Mouse (Mus musculus) hindbrain, embryonic 12.5 days (tissue): ENCODE measurements around the gene Smg6. TPM values are rescaled to one million over a fixed set of nuclear protein-coding genes. Genes with fewer than 3 reads are reported as not detected.

Experiments
- ATAC-seq: fragments of 200-750 bp; cut with Nextera tagmentation; 2 replicates; pipeline ENCODE4 v1.8.0; 2017; ENCODE audit warnings: moderate TSS enrichment; ENCODE audit not compliant: low FRiP score
- H3K27ac ChIP-seq: fragments of 300-500 bp; sonication (generic); 2 replicates; pipeline ENCODE4 v1.5.1; 2016; ENCODE audit warnings: mild to moderate bottlenecking
- H3K27me3 ChIP-seq: fragments of 300-500 bp; sonication (generic); 2 replicates; pipeline ENCODE4 v1.6.1; 2016; ENCODE audit warnings: mild to moderate bottlenecking
- H3K36me3 ChIP-seq: fragments of 300-500 bp; sonication (generic); 2 replicates; pipeline ENCODE4 v1.6.1; 2016; ENCODE audit warnings: mild to moderate bottlenecking
- H3K4me1 ChIP-seq: fragments of 300-500 bp; sonication (generic); 2 replicates; pipeline ENCODE4 v1.6.1; 2016
- H3K4me2 ChIP-seq: fragments of 300-500 bp; sonication (generic); replicated peaks from 2 replicates; pipeline ENCODE4 v1.6.1; 2016; ENCODE audit warnings: mild to moderate bottlenecking
- H3K4me3 ChIP-seq: fragments of 300-500 bp; sonication (generic); 2 replicates; pipeline ENCODE4 v1.5.1; 2016; ENCODE audit warnings: mild to moderate bottlenecking
- H3K9ac ChIP-seq: fragments of 300-500 bp; sonication (generic); 2 replicates; pipeline ENCODE4 v1.6.1; 2016; ENCODE audit warnings: mild to moderate bottlenecking, moderate library complexity
- H3K9me3 ChIP-seq: fragments of 300-500 bp; sonication (generic); replicated peaks from 2 replicates; pipeline ENCODE4 v1.6.1; 2016; ENCODE audit warnings: mild to moderate bottlenecking
- WGBS: fragments of 180-500 bp; shearing (Covaris S2); methylation state at CpG from one replicate; pipeline ENCODE4 v1.1.7; 2016; 5-methylcytosine and 5-hydroxymethylcytosine counted together
- polyA plus RNA-seq: library from polyadenylated mRNA; unstranded; fragments of >200 nt; fragmentation: Nextera tagmentation; extraction: Ambion mirVana; gene quantifications from 2 replicates; pipeline ENCODE4 v1.2.1, GENCODE M21; 2016

The Smg6 gene
- polyA plus RNA-seq, 1 experiment from 2014 or later = 23.6 TPM

GRCm38 (mm10) chr11:74956006-74956405, 30.4 kb downstream of the Smg6 start:
- no peak overlapping the region for H3K4me3 ChIP-seq
- H3K9ac ChIP-seq = no peak overlapping the region
- H3K36me3 ChIP-seq = peaks cover 8% of the 10 kb centered on the region
- H3K27me3 ChIP-seq = no peaks in the 10 kb centered on the region
- ATAC-seq = no peak
- no peaks in the 10 kb centered on the region for H3K9me3 ChIP-seq
- H3K4me2 ChIP-seq = no peak overlapping the region
- no peak overlapping the region for H3K27ac ChIP-seq
- H3K4me1 ChIP-seq = no peaks in the 10 kb centered on the region

DNA sequence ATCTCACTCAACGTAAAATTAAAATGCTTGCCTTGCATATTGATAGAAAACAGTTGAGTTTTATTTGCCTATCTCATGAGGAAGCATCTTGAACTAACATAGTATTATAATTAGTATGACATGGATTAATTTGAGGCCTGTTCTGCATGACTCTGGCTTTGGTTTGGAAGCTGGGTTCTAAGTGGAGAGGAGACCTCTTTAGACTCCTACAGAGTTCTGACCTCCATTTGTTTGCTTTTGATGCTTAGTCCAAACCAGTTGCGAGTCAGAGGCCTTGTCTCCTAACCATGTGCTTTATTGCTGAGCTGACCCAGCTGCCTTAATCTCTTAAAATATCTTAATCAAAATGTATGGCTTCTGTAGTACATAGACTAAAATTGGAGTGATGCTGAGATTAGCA, 32.0 kb downstream of the Smg6 start:
- WGBS = 91% methylated on average over 2 of the region's 2 CpGs
- Histone ChIP-seq H3K4me2 (no peak overlapping the region), H3K36me3 (peaks cover 8% of the 10 kb centered on the region), H3K9me3 (no peaks in the 10 kb centered on the region), H3K27me3 (no peaks in the 10 kb centered on the region), H3K4me3 (no peak overlapping the region), H3K9ac (no peak overlapping the region), H3K4me1 (no peaks in the 10 kb centered on the region), H3K27ac (no peak overlapping the region)
- no peak for ATAC-seq

- Histone ChIP-seq H3K9ac (no peak overlapping the region), H3K9me3 (no peaks in the 10 kb centered on the region), H3K4me2 (no peak overlapping the region), H3K4me3 (no peak overlapping the region), H3K36me3 (peaks cover 8% of the 10 kb centered on the region), H3K27ac (no peak overlapping the region), H3K27me3 (no peaks in the 10 kb centered on the region), H3K4me1 (no peaks in the 10 kb centered on the region)
- no peak for ATAC-seq
- WGBS = 85% methylated on average over 2 of the region's 2 CpGs
These were observed 33.9 kb downstream of the Smg6 start for GRCm38 (mm10) chr11:74959501-74959900.

- ATAC-seq = no peak
- Histone ChIP-seq H3K36me3 (peaks cover 8% of the 10 kb centered on the region), H3K9ac (no peak overlapping the region), H3K4me2 (no peak overlapping the region), H3K4me3 (no peak overlapping the region), H3K27ac (no peak overlapping the region), H3K27me3 (no peaks in the 10 kb centered on the region), H3K9me3 (no peaks in the 10 kb centered on the region), H3K4me1 (no peaks in the 10 kb centered on the region)
- WGBS = 98% methylated on average over 9 of the region's 9 CpGs
These were observed 34.5 kb downstream of the Smg6 start for GRCm38 (mm10) chr11:74960031-74960551.

DNA sequence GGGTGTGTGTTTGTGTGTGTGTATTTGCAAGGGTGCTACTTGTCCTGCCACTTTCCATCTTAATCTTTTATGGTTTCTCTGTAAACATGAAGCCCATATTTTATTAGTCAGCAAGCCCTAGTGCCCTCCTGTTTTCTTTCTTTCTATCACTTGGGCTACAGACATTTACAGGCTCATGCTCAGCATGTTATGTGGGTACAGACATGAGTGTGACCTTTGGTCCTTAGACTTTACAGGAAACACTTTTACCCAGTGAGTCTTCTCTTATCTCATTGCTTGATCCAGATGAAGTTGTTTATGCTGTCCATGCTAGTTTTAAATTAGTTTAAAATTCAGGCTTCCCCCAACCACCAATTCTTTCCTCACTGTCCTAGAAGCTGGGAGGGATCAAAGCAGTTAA, 36.3 kb downstream of the Smg6 start:
- no peak overlapping the region for H3K27ac ChIP-seq
- peaks cover 10% of the 10 kb centered on the region for H3K36me3 ChIP-seq
- H3K4me2 ChIP-seq = no peak overlapping the region
- ATAC-seq = no peak
- H3K9ac ChIP-seq = no peak overlapping the region
- H3K27me3 ChIP-seq = no peaks in the 10 kb centered on the region
- H3K9me3 ChIP-seq = no peaks in the 10 kb centered on the region
- H3K4me3 ChIP-seq = no peak overlapping the region
- H3K4me1 ChIP-seq = no peaks in the 10 kb centered on the region

- H3K4me2 ChIP-seq = no peak overlapping the region
- H3K9me3 ChIP-seq = no peaks in the 10 kb centered on the region
- H3K27ac ChIP-seq = no peak overlapping the region
- no peaks in the 10 kb centered on the region for H3K4me1 ChIP-seq
- 0 out of 2 replicates have a peak, but pooled peaks cover 2% of the 10 kb centered on the region for H3K36me3 ChIP-seq
- H3K4me3 ChIP-seq = no peak overlapping the region
- 93% methylated on average over 2 of the region's 2 CpGs for WGBS
- no peaks in the 10 kb centered on the region for H3K27me3 ChIP-seq
- no peak overlapping the region for H3K9ac ChIP-seq
- ATAC-seq = no peak
These were observed 37.3 kb downstream of the Smg6 start for GRCm38 (mm10) chr11:74962846-74963407.

DNA sequence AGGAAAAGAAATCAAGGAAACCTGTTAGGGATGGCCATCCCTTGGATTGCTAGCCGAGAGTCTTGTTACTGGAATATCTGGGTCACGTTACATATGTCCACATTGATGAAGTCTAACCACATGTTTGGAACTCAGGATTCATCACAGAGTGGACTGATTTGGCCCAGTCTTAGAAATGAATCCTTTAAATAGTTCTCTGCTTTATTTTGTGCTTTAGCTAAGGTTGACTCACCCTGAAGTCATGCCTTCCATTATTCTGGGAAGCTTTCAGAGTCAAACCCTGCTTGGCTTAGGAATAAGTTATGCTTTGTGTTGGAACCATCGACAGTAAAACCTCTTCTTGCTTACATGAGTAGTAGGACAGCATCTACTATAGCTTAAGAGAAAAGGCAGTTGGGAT, 39.9 kb downstream of the Smg6 start:
- Histone ChIP-seq H3K27me3 (no peaks in the 10 kb centered on the region), H3K9me3 (no peaks in the 10 kb centered on the region), H3K36me3 (0 out of 2 replicates have a peak, but pooled peaks cover 2% of the 10 kb centered on the region), H3K4me2 (no peak overlapping the region), H3K4me3 (no peak overlapping the region), H3K27ac (no peak overlapping the region), H3K9ac (no peak overlapping the region), H3K4me1 (no peaks in the 10 kb centered on the region)
- ATAC-seq = no peak
- 89% methylated on average over 3 of the region's 3 CpGs for WGBS

GRCm38 (mm10) chr11:74973290-74974157, 47.9 kb downstream of the Smg6 start:
- ATAC-seq = no peak
- 87% methylated on average over 7 of the region's 7 CpGs for WGBS
- H3K4me3 ChIP-seq = no peak overlapping the region
- H3K27ac ChIP-seq = no peak overlapping the region
- no peak overlapping the region for H3K4me2 ChIP-seq
- no peak overlapping the region for H3K9ac ChIP-seq
- H3K27me3 ChIP-seq = no peaks in the 10 kb centered on the region
- no peaks in the 10 kb centered on the region for H3K9me3 ChIP-seq
- no peaks in the 10 kb centered on the region for H3K4me1 ChIP-seq
- H3K36me3 ChIP-seq = peaks cover 4% of the 10 kb centered on the region; the same call in 1 of the 2 replicates

GRCm38 (mm10) chr11:74974615-74975014, 49.0 kb downstream of the Smg6 start:
- Histone ChIP-seq H3K9me3 (no peaks in the 10 kb centered on the region), H3K4me2 (no peak overlapping the region), H3K4me1 (no peaks in the 10 kb centered on the region), H3K9ac (no peak overlapping the region), H3K27me3 (no peaks in the 10 kb centered on the region), H3K27ac (no peak overlapping the region), H3K4me3 (no peak overlapping the region), H3K36me3 (peaks cover 4% of the 10 kb centered on the region; the same call in 1 of the 2 replicates)
- no peak for ATAC-seq

DNA sequence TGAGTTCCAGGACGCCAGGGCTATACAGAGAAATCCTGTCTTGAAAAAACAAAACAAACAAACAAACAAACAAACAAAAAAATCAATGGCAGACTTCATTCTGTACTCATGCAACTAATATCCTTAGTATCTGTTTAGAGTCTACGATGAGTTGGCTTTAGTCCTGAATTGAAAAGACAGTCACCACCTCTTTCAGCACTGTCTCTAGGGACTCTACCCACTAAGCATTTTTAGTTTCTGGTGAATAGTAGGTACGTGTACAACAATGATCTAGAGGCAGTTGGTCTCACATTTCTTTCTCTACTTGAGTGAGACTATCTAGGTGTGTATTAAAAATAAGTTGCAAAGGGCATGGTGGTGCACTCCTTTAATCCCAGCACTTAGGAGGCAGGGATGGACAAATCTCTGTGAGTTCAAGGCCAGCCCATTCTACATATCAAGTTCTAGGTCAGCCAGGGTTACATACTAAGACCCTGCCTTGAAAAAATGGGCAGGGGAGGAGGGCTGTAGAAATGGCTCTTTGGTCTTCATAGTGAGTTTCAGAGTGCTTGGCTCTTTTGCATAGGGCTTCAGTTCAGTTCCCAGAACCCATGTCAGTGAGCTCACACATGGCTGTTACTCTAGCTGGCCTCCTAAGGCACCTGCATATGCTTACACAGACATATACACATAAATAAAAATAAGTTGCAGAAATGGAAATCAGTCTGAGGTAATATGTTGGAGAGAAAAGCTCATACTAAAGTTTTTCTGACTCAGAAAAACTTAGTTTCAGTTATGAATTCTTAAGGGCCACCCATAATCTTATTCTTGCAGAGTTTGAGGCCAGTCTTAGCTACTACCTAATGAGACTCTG, 51.4 kb downstream of the Smg6 start:
- Histone ChIP-seq H3K4me2 (no peak overlapping the region), H3K36me3 (0 out of 2 replicates have a peak, but pooled peaks cover 6% of the 10 kb centered on the region), H3K9me3 (no peaks in the 10 kb centered on the region), H3K27me3 (no peaks in the 10 kb centered on the region), H3K4me3 (no peak overlapping the region), H3K9ac (no peak overlapping the region), H3K27ac (no peak overlapping the region), H3K4me1 (no peaks in the 10 kb centered on the region)
- ATAC-seq = no peak
- 88% methylated on average over 3 of the region's 3 CpGs for WGBS

DNA sequence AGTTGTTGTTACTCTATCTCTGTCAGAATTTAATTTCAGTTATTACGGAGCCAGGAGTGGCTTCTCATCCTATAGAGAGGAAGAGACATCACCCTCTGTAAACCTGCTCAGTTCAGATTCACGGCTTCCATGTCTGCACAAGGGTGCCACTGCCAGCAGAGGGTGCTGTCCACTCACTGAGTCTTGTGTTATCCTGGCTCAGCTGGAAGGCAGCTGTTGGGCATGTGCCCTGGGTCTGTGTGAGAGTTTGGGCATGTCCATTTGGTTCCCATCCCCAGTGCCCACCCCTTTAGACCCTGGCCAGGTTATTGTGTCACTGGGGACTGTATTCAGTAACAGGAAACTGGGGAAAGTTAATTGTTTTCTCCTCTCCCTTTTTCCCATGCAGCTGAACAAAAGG, 55.8 kb downstream of the Smg6 start:
- H3K36me3 ChIP-seq = 0 out of 2 replicates have a peak, but pooled peaks cover 10% of the 10 kb centered on the region
- no peaks in the 10 kb centered on the region for H3K9me3 ChIP-seq
- 41% methylated on average over 2 of the region's 2 CpGs for WGBS
- no peak overlapping the region for H3K4me3 ChIP-seq
- no peaks in the 10 kb centered on the region for H3K27me3 ChIP-seq
- H3K27ac ChIP-seq = no peak overlapping the region
- no peak overlapping the region for H3K4me2 ChIP-seq
- no peaks in the 10 kb centered on the region for H3K4me1 ChIP-seq
- H3K9ac ChIP-seq = no peak overlapping the region
- ATAC-seq = no peak

DNA sequence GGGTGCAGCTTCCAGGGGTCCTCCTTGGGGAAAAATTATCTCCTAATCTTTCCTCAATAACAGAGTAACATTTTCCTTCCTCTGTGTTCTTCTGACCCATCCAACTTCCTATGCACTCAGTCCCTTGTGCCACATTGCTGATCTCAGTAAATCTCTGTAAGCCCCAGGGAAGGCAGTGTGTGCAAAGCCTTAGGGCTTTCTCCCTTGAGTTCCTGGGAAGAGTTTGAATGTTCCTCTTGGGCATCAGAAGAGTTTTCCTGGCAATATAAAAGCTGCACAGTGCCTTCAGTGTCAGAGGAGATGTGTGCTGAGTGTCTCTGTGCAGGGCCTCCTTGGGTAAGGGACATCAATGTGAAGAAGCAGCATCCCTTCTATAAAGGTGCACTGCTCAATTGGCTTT, 56.6 kb downstream of the Smg6 start:
- Histone ChIP-seq H3K4me1 (no peaks in the 10 kb centered on the region), H3K27me3 (no peaks in the 10 kb centered on the region), H3K9ac (no peak overlapping the region), H3K9me3 (no peaks in the 10 kb centered on the region), H3K27ac (no peak overlapping the region), H3K4me3 (no peak overlapping the region), H3K4me2 (no peak overlapping the region), H3K36me3 (0 out of 2 replicates have a peak, but pooled peaks cover 10% of the 10 kb centered on the region)
- ATAC-seq = no peak
